Mouse (Mus musculus) MEL (cell line): Measurements from ENCODE around the gene Tmtc2. TPM values are rescaled to one million over a fixed set of nuclear protein-coding genes. Genes with fewer than 3 reads are reported as not detected.

Source experiments
- DNase-seq: peaks from one replicate; pipeline ENCODE4 v3.0.0; 2011; ENCODE audit warnings: low read depth, low spot score
- H3K27ac ChIP-seq: 2 replicates; pipeline ENCODE4 v1.5.1; 2012; ENCODE audit warnings: low read depth, mild to moderate bottlenecking, control low read depth, low read length, moderate library complexity; ENCODE audit not compliant: control insufficient read depth
- H3K27me3 ChIP-seq, 2 experiments: fragments of 150-350 bp in 1 of 2; sonication (generic) in 1 of 2; 2 replicates each; pipeline ENCODE4 v1.6.1; 2012; ENCODE audit warnings: low read length in 2 of 2, mild to moderate bottlenecking in 2 of 2, improper control_type of control experiment in 1 of 2, moderate library complexity in 1 of 2; ENCODE audit not compliant: insufficient read depth in 2 of 2, control insufficient read depth in 1 of 2
- H3K36me3 ChIP-seq, 2 experiments: 2 replicates each; pipeline ENCODE4 v1.6.1; 2012 to 2014; ENCODE audit warnings: low read length in 2 of 2, improper control_type of control experiment in 1 of 2, inconsistent platforms in 1 of 2, mild to moderate bottlenecking in 1 of 2; ENCODE audit not compliant: insufficient read depth in 2 of 2, control insufficient read depth in 1 of 2
- H3K4me1 ChIP-seq, 2 experiments: fragments of 150-350 bp in 1 of 2; sonication (generic) in 1 of 2; 2 replicates each; pipeline ENCODE4 v1.6.1; 2012; ENCODE audit warnings: low read length in 2 of 2, improper control_type of control experiment in 1 of 2, mild to moderate bottlenecking in 1 of 2; ENCODE audit not compliant: insufficient read depth in 2 of 2, control insufficient read depth in 1 of 2
- H3K4me3 ChIP-seq, 2 experiments: fragments of 150-350 bp in 1 of 2; sonication (generic) in 1 of 2; 2 replicates each; pipeline ENCODE4 v1.5.1; 2012; ENCODE audit warnings: low read depth in 2 of 2, low read length in 2 of 2, mild to moderate bottlenecking in 2 of 2, moderate library complexity in 2 of 2, control low read depth in 1 of 2, improper control_type of control experiment in 1 of 2; ENCODE audit not compliant: control insufficient read depth in 1 of 2, insufficient read depth in 1 of 2
- H3K79me2 ChIP-seq: 2 replicates; pipeline ENCODE4 v1.6.1; 2012; ENCODE audit warnings: mild to moderate bottlenecking, low read length, moderate library complexity; ENCODE audit not compliant: control insufficient read depth, poor library complexity, insufficient read depth
- H3K9ac ChIP-seq: 2 replicates; pipeline ENCODE4 v1.6.1; 2012; ENCODE audit warnings: low read depth, mild to moderate bottlenecking, control low read depth, low read length, moderate library complexity; ENCODE audit not compliant: control insufficient read depth, poor library complexity, severe bottlenecking
- H3K9me3 ChIP-seq: fragments of 150-350 bp; sonication (generic); replicated peaks from 2 replicates; pipeline ENCODE4 v1.6.1; 2012; ENCODE audit warnings: mild to moderate bottlenecking, low read length, improper control_type of control experiment, moderate library complexity; ENCODE audit not compliant: insufficient read depth
- BHLHE40 ChIP-seq: IDR thresholded peaks from 2 replicates; pipeline ENCODE4 v1.6.1; 2012; ENCODE audit warnings: low read depth, mild to moderate bottlenecking, inconsistent platforms, low read length, improper control_type of control experiment, borderline replicate concordance
- CHD2 ChIP-seq: IDR thresholded peaks from 2 replicates; pipeline ENCODE4 v1.6.1; 2011; ENCODE audit warnings: low read length, improper control_type of control experiment
- E2F4 ChIP-seq: IDR thresholded peaks from 2 replicates; pipeline ENCODE4 v1.6.1; 2011; ENCODE audit warnings: low read depth, low read length, improper control_type of control experiment, borderline replicate concordance
- GABPA ChIP-seq: IDR thresholded peaks from 2 replicates; pipeline ENCODE4 v1.6.1; 2012; ENCODE audit warnings: low read depth, mild to moderate bottlenecking, inconsistent platforms, low read length, improper control_type of control experiment, moderate library complexity
- GATA1 ChIP-seq: IDR thresholded peaks from 2 replicates; pipeline ENCODE4 v1.6.1; 2011; ENCODE audit warnings: low read depth, low read length, improper control_type of control experiment
- JUND ChIP-seq: IDR thresholded peaks from 2 replicates; pipeline ENCODE4 v1.6.1; 2011; ENCODE audit warnings: low read depth, mild to moderate bottlenecking, improper control_type of control experiment, low read length
- KAT2A ChIP-seq: conservative IDR thresholded peaks from 2 replicates; pipeline ENCODE4 v1.6.1; 2012; ENCODE audit warnings: low read depth, low read length, improper control_type of control experiment, inconsistent platforms
- MAFK ChIP-seq: IDR thresholded peaks from 2 replicates; pipeline ENCODE4 v1.6.1; 2011; ENCODE audit warnings: low read depth, mild to moderate bottlenecking, low read length, improper control_type of control experiment, borderline replicate concordance
- MAX ChIP-seq: IDR thresholded peaks from 2 replicates; pipeline ENCODE4 v1.6.1; 2011; ENCODE audit warnings: low read length, improper control_type of control experiment
- MXI1 ChIP-seq: IDR thresholded peaks from 2 replicates; pipeline ENCODE4 v1.6.1; 2011; ENCODE audit warnings: mild to moderate bottlenecking, low read depth, low read length, improper control_type of control experiment
- MYB ChIP-seq: IDR thresholded peaks from 2 replicates; pipeline ENCODE4 v1.6.1; 2011; ENCODE audit warnings: mild to moderate bottlenecking, low read depth, low read length, improper control_type of control experiment
- NRF1 ChIP-seq: IDR thresholded peaks from 2 replicates; pipeline ENCODE4 v1.6.1; 2014; ENCODE audit warnings: low read depth, mild to moderate bottlenecking, inconsistent platforms, low read length, improper control_type of control experiment, moderate library complexity; ENCODE audit not compliant: poor library complexity, insufficient read depth, severe bottlenecking
- POLR2A ChIP-seq, 2 experiments: IDR thresholded peaks; 2 replicates each; pipeline ENCODE4 v1.6.1; 2011 to 2012; ENCODE audit warnings: low read length in 2 of 2, mild to moderate bottlenecking in 2 of 2, control low read depth in 1 of 2, improper control_type of control experiment in 1 of 2, low read depth in 1 of 2, moderate library complexity in 1 of 2; ENCODE audit not compliant: control insufficient read depth in 1 of 2, insufficient read depth in 1 of 2, poor library complexity in 1 of 2
- POLR2AphosphoS5 ChIP-seq: IDR thresholded peaks from 2 replicates; pipeline ENCODE4 v1.6.1; 2012; ENCODE audit warnings: low read depth, borderline replicate concordance, mild to moderate bottlenecking, inconsistent platforms, low read length, moderate library complexity, mixed read lengths
- RAD21 ChIP-seq: IDR thresholded peaks from 2 replicates; pipeline ENCODE4 v1.6.1; 2011; ENCODE audit warnings: mild to moderate bottlenecking, low read depth, low read length, improper control_type of control experiment
- RCOR1 ChIP-seq: IDR thresholded peaks from 2 replicates; pipeline ENCODE4 v1.6.1; 2012; ENCODE audit warnings: low read depth, mild to moderate bottlenecking, inconsistent platforms, low read length, improper control_type of control experiment
- SMC3 ChIP-seq: IDR thresholded peaks from 2 replicates; pipeline ENCODE4 v1.6.1; 2011; ENCODE audit warnings: low read depth, low read length, improper control_type of control experiment
- TAL1 ChIP-seq: IDR thresholded peaks from 2 replicates; pipeline ENCODE4 v1.6.1; 2012; ENCODE audit warnings: mild to moderate bottlenecking, inconsistent platforms, low read length, moderate library complexity, mixed read lengths
- TBP ChIP-seq: IDR thresholded peaks from 2 replicates; pipeline ENCODE4 v1.8.0; 2011; ENCODE audit warnings: low read depth, low read length, improper control_type of control experiment
- TCF12 ChIP-seq: IDR thresholded peaks from 2 replicates; pipeline ENCODE4 v1.6.1; 2014; ENCODE audit warnings: low read depth, mild to moderate bottlenecking, inconsistent platforms, low read length, improper control_type of control experiment, moderate library complexity
- USF1 ChIP-seq: IDR thresholded peaks from 2 replicates; pipeline ENCODE4 v1.6.1; 2014; ENCODE audit warnings: low read depth, mild to moderate bottlenecking, inconsistent platforms, low read length, improper control_type of control experiment, moderate library complexity
- USF2 ChIP-seq, 2 experiments: IDR thresholded peaks; 2 replicates each; pipeline ENCODE4 v1.6.1; 2011 to 2012; ENCODE audit warnings: improper control_type of control experiment in 2 of 2, low read length in 2 of 2, borderline replicate concordance in 1 of 2, inconsistent platforms in 1 of 2, low read depth in 1 of 2, mild to moderate bottlenecking in 1 of 2; ENCODE audit not compliant: insufficient read depth in 1 of 2
- ZC3H11A ChIP-seq: IDR thresholded peaks from 2 replicates; pipeline ENCODE4 v1.6.1; 2012; ENCODE audit warnings: low read depth, mild to moderate bottlenecking, inconsistent platforms, low read length, improper control_type of control experiment
- ZKSCAN1 ChIP-seq: IDR thresholded peaks from 2 replicates; pipeline ENCODE4 v1.6.1; 2012; ENCODE audit warnings: low read depth, mild to moderate bottlenecking, inconsistent platforms, low read length, improper control_type of control experiment, moderate library complexity
- ZMIZ1 ChIP-seq: IDR thresholded peaks from 2 replicates; pipeline ENCODE4 v1.6.1; 2012; ENCODE audit warnings: low read depth, mild to moderate bottlenecking, inconsistent platforms, low read length, improper control_type of control experiment, moderate library complexity
- polyA plus RNA-seq, 2 experiments: library from polyadenylated mRNA; stranded (reverse) in 1 of 2; unstranded in 1 of 2; fragments of >175 nt in 1 of 2; fragments of >200 nt in 1 of 2; gene quantifications; 2 replicates each; pipeline versions ENCODE4 v1.2.1 to v1.2.4; 2012; ENCODE audit warnings: low replicate concordance in 2 of 2, low read depth in 1 of 2; ENCODE audit not compliant: insufficient read length in 2 of 2, insufficient read depth in 1 of 2, missing spikeins in 1 of 2
- total RNA-seq: library from RNA; depleted of rRNA; stranded (reverse); fragments of 300-350 nt; gene quantifications from 2 replicates; pipeline ENCODE4 v1.2.3, GENCODE M21; 2012

Gene Tmtc2
- total and polyA plus RNA-seq, 3 experiments, result not detected

DNA sequence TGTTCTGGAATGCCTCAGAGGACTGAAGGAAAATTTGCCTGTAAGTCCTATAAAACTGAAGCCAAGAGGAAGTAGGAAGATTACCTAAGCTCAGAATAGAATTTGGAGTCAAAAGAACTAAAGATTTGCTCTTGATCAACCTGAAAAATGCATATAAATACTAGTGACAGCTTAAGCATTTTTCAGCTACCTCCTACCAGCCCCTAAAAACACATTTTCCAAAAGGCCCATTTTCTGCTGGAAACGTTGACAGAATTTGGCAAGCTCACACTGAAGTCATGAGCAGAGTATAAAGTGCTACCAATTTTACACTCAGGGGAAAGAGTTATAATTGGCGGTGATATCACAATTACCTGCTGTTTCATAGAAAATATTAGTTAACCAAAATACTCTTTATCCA lies 285.8 kb downstream of the Tmtc2 start:
- Histone ChIP-seq H3K4me3 (no peak overlapping the region), H3K9me3 (no peaks in the 10 kb centered on the region)
- no peak for DNase-seq

GRCm38 (mm10) chr10:105287575-105287974 lies 286.7 kb downstream of the Tmtc2 start:
- TF ChIP-seq KAT2A (no peak), SMC3 (no peak), CHD2 (no peak), ZMIZ1 (no peak), E2F4 (no peak), RCOR1 (no peak), TBP (no peak), MAX (no peak), POLR2A (IDR thresholded peaks at IDR 0.05; ENCODE audit: control insufficient read depth in 1 of 2, insufficient read depth in 1 of 2, low read depth in 1 of 2, low read length in 2 of 2, poor library complexity in 1 of 2) (no peak), MYB (no peak), USF1 (no peak), JUND (no peak), RAD21 (no peak), NRF1 (no peak), MAFK (no peak), GATA1 (no peak), TAL1 (no peak), ZKSCAN1 (no peak), POLR2AphosphoS5 (no peak)
- H3K27me3 ChIP-seq, result no peaks in the 10 kb centered on the region
- H3K4me1 ChIP-seq, result no peaks in the 10 kb centered on the region
- H3K79me2 ChIP-seq, result no peaks in the 10 kb centered on the region
- no peak overlapping the region for H3K9ac ChIP-seq
- no peak for DNase-seq
- H3K36me3 ChIP-seq, result no peaks in the 10 kb centered on the region
- no peak overlapping the region for H3K27ac ChIP-seq
- H3K9me3 ChIP-seq, result no peaks in the 10 kb centered on the region
- H3K4me3 ChIP-seq, result no peak overlapping the region

More for the DNA sequence above, 285.8 kb downstream of the Tmtc2 start:
- H3K9ac ChIP-seq, result no peak overlapping the region
- no peaks in the 10 kb centered on the region for H3K36me3 ChIP-seq
- H3K79me2 ChIP-seq, result no peaks in the 10 kb centered on the region
- H3K27ac ChIP-seq, result no peak overlapping the region
- H3K27me3 ChIP-seq, result no peaks in the 10 kb centered on the region
- no peaks in the 10 kb centered on the region for H3K4me1 ChIP-seq
- TF ChIP-seq POLR2AphosphoS5 (no peak), GATA1 (no peak), GABPA (no peak), ZMIZ1 (no peak), RCOR1 (no peak), KAT2A (no peak), RAD21 (no peak), ZC3H11A (no peak), MYB (no peak), TBP (no peak), USF2 (IDR thresholded peaks at IDR 0.05; ENCODE audit: borderline replicate concordance in 1 of 2, insufficient read depth in 1 of 2, low read depth in 1 of 2, low read length in 2 of 2) (no peak), E2F4 (no peak), MXI1 (no peak), POLR2A (IDR thresholded peaks at IDR 0.05; ENCODE audit: control insufficient read depth in 1 of 2, insufficient read depth in 1 of 2, low read depth in 1 of 2, low read length in 2 of 2, poor library complexity in 1 of 2) (no peak), TCF12 (no peak), BHLHE40 (no peak)
